Mouse (Mus musculus): Measurements from ENCODE around the gene Krtcap3.

DNA sequence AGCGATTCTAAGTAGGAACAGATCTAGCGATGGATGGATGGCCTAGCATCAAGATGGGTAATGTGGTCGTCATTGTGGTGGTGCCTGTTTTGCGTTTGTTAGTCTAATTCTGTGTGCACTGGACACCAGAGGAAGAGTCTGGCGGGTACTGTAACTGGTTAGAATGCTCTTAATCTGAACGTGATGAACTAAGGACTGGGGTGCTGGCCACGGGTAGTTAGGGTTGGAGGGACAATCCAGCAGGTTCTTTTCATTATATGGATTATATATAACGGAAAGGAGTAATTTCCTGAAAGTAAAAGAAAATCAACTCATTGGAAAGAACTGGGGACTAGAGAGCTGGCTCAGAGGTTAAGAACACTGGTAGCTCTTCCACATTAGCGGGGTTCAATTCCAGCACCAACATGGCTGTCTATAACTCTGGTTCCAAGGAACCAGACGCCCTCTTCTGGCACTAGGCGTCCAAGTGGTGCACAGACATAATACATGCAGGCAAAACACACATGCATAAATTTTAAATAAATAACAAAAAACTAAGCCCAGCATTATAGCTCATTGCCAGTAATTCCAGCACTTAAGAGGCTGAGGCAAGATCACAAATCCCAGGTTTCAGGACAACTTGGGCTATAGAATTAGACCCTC is 30.1 kb upstream of the Krtcap3 start:
- peak; percentile 71 for TF ChIP-seq CTCF (IDR thresholded peaks at IDR 0.05; ENCODE audit: low read depth)
- TF ChIP-seq EP300 (optimal IDR thresholded peaks at IDR 0.05): no peak

Measured in stomach, postnatal 0 days (tissue).